Mouse (Mus musculus) layer of hippocampus, postnatal 25 days (tissue): ENCODE measurements at regions not wholly inside any gene's neighbourhood (a gene's known extent, or its start where the extent isn't known, plus 50 kb on each side); places are given as distances from the start of the nearest gene placed in this dataset.

Source experiments
- DNase-seq, 2 experiments: peaks; one replicate each; pipeline ENCODE4 v3.0.0; 2022; ENCODE audit warnings: mixed read lengths in 2 of 2, low spot score in 1 of 2; ENCODE audit errors: extremely low spot score in 1 of 2

DNA sequence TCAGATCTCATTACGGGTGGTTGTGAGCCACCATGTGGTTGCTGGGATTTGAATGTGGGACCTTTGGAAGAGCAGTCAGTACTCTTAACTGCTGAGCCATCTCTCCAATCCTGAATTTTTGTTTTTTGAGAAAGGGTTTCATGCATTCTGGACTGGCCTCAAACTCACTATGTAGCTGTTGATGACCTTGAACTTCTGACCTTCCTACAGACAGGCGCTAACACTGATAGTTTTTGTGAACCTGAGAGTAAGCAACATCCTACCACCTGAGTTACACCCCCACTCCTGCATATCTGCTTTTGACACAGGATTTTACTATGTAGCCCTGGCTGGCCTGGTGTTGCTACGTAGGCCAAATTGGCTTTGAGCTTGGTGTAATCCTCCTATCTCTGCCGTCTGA lies 308.8 kb upstream of the Klf3 start:
- no peak for DNase-seq

DNA sequence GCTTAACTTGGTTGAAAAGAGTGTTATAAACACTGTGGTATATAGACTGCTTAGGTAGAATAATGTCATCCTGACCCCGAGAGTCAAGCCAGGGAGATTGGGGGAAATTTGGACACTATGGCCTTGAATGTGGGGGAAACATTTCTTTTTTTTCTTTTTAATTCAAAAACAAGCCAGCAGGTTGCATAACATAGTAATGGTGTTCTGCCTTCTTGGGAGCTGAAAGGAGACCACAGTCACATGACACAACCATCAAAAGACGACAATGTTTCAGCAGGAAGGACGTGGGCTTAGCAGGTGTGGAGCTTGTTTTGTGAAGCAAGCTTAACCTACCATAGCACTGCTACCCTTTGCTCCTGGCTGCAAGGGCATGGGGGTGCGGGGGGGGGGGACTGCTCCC lies 306.3 kb upstream of the Klf3 start:
- DNase-seq = no peak

DNA sequence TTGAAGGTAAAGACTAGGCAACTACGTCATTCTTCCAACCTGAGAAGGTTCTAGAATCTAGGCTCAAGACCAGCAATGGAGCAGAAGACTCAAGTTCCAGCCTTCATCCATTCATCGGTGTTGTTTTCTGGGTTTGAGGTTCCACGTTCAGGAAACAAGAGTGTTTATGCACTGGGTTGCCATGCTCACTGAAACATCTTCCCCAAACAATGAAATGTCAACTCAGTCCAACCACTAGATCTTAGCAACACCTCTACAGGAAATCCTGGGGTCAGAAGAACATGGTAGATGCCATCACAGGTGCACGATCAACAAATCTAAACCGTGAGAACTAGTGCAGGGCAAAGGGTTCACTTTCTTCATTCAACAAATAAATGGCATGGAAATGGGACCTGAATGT lies 304.8 kb upstream of the Klf3 start:
- DNase-seq = no peak

DNA sequence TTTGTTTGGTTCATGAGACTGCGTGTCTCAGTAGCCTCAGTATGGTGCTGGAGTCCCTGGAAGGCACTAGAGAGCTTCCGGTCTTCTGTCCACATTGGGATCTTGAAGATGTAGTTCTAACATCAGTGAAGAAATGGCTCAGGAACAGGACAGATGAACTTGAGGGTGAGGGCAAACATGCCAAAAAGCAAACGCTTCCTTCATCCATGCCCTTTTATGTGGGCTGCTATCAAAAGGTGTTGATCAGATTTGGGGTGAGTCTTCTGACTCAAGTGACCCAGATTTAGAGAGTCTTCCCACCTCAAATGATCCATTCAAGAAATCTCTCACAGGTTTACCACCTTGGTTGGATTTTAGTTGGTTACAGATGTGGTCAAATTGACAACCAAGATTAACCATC lies 304.1 kb upstream of the Klf3 start:
- DNase-seq = no peak

DNA sequence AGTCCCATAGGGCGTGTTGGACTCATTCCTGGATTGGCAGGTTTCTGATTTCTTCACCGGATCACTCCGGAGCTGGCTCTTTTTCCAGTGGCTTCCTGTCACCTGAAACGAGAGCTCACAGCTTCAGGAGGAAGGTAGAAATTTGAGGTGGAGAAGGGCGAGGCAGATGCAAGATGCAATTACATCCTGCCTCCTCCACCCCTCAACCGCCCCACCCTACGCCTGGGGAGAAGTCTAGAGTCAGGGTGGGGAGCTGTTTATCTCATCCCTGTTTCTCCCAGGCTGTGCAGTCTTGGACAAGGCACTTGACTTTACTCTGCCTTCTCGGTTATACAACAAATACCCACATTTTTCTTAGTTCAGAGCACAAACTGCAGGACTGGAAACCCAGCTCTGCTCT lies 302.8 kb upstream of the Klf3 start:
- DNase-seq = no peak

DNA sequence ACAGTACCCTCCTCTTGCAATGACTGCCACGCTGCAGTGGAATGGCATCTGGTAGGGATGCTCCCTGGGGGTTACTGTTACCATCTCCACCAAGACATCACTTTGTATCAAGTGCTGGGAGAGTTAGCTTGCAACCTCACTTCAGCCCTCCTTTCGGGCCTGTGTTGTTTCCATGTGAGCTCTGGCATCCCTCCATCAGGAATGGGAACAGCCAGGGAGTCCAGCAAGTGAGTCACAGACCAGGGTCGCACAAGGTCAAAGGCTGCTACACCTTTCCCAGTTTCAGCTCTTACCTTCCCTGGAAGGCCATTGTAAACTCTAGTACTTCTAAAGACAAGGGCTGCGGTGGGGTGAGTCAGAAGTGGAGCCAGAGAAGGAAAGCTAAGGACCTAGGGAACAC lies 302.3 kb upstream of the Klf3 start:
- no peak for DNase-seq

DNA sequence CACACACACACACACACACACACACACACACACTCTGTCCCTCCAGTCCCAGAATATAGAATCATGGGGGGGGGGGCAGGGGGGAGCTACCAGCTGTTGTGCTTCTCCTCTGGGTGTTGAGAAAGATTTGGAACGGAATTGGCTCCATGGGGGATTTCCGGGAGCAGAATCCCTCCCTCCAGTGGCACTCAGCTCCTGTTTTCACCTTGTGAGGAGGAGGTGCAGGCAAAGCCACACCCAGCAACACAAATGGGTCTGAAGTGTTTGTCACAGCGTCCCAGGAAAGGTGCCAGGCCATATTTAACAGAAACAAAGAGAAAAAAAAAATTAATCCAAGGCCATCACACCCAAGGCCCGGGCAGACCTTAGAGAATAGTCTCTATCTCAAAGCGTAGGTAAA lies 301.4 kb upstream of the Klf3 start:
- no peak for DNase-seq

DNA sequence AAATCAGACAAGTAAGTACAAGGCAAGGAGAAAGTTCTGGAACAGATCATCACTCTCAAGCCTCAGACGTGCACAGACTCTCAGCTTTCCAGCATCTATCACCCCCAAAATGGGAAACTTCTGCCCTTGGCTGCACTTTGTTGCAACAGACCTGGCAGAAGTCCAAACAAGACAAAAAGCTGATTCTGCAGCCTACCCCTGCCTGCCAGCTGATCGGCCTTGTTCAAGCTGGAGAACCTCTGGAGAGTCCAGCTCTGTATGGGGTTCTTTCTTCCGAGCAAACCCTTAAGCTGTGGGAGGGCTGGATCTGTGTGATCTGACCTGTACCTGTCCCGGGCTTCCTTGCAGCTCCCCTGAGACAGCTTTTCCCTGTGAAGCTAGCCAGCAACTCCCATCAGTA lies 299.7 kb upstream of the Klf3 start:
- no peak for DNase-seq

DNA sequence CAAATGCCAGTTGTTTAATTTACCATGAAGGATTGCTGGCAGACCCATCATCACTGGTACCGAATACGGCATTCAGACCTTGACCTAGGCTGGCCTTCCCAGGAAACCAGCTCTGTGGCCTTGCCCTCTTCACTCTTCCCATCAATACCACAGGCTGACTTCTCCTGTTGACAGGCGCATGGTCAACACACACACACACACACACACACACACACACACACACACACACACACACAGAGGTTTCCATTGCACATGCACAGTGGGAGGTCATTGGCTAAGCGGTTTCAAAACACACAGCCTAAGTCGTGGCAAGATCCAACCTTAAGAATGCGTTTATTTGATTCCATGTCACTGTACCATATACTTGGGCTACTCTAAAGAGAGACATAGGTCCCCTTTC lies 298.7 kb upstream of the Klf3 start:
- no peak for DNase-seq

DNA sequence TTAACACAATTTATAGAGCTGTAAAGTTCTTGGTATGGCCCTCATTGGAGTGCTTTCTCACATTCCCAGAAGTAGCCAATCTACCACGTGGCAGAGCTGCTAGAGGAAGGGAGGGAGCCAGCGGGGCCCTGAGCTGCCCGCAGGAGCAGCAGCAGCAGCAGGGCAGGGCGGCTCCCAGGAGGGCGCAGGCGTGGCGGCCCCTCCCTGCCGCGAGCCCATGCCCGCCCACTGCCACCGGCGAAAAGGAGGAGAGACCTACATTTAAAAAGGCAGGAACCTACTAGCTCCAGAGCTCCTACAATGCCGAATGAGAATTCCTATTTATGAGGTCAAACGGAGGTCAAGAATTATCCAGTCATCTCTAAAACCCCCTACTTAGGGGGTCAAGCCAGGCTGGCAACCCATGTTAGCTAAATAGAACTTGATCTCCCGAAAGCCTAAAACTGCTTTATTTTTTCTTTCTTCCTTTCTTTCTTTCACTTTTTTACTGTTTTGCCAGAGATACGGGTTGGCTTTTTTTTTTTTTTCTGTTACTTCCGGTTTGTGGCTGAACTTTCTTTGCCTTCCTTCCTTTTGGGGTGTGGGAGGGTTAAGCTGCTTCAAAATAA lies 297.9 kb upstream of the Klf3 start:
- DNase-seq = peak in 1 of 2 experiments; percentile 19

DNA sequence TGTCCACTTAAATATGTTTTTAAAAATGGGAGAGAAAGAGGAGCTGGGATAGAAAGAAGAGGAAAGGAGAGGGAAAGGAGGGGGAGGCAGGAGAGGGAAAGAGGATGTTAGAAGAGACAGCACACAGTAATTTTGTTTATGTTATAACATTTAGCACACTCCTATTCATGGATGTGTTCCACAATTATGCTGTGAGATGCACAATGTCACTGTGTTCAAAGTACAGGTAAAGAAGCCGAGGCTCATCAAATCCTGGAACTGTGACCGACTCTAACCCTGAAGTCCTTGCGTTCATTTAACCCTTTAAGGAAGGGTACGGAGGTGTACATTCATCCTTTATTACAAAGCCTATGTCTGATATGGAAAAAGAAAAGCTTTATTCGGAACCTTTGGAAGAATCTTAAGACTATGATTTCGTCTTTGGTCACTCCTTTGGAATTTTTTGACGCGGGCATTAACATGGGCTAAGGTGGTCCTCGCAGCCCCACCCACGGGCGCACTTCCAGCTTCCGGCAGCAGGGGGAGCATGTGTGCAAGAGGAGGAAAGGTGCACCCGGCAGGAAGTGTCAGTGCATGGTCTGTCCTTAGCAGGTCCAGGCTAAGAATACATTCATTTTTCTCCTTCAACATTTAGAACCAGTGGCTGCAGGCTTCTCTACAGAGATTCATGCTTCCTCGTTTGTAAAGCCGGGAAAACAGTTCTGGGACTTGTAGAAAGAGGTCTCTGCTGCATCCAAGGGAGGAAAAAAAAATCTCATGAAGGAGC lies 297.2 kb upstream of the Klf3 start:
- peak; percentile 84 to 95 for DNase-seq

DNA sequence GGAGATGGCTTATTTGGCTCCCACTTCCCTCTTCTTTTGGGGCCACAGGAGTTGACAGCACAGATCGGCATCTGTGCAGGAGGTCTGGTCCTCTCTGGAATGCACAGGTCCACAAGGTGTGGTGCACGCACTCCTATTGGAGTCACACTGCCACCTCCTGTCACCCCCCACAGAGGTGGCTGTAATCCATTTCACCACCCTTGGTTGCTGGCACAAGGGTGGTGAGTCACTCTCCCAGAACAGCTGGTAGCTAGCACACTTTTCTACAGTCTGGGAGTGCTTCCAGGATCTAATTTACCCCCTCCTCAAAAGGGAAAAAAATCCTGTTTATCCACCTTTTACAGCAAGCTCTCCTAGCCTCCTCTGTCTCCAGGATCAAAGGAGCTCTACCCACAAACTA lies 294.6 kb upstream of the Klf3 start:
- DNase-seq = peak in 1 of 2 experiments; percentile 21

DNA sequence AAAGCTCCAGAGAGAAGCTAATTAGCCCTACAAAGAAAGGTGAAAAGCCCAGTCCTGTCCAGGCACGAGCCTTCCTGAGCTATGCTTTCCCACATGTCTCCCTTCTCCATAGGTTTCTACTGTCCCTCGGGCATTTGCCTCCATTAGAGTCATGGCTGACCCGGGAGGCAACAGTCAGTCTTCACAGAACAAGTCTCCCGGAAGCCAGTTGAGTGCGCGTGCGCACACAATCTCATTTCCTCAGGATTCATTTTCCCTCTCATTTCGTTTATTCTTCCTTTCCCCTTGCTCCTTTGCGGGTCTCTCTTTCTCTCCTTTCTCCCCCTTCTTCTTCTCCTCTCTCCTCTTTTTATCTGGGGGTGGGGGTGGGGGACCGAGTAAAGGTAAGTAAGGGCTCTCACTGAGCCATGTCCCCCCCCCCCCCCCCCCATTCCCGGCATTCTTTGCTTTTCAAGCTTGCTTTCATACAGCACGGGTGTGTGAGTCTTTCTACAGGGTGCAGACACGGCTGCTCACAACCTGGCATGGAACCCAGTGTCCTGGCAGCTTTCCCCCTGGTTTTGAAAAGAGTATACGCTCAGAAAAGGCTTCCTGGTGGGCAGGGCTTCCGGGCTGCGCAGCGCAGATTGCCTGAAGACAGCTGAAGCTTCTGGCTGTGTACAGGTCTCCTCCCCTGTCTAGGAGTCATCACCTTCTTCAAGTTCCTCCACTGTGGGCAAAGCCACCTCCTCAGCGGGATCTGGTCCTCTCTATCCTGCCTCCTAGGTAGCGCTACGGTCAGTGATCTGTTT lies 289.8 kb upstream of the Klf3 start:
- peak; percentile 54 to 68 for DNase-seq

DNA sequence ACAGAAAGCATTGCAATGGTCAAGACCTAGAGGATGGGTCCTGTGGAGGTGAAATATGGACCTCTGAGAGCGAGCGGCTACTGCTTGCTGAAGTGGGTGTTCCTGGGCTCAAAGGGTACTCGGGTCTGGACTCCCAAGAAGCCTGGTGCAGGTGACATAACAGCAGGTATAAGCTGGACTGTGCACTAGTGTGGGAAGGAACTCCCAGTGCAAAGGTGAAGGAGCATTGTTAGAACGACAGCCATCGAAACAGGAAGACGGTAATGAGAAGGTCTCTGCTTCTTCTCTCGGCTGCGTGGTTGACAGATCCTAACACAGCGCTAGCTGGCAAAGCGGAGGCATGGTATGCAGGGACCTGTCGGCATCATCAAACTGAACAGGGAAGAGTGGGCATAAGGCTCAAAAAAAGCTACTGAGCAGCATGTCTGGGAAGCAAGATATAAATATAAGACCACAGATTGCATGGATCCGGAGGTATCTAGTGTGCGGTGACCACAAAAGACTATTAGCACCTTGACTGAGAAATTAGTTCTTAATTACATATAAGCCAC lies 287.0 kb upstream of the Klf3 start:
- DNase-seq = no peak

DNA sequence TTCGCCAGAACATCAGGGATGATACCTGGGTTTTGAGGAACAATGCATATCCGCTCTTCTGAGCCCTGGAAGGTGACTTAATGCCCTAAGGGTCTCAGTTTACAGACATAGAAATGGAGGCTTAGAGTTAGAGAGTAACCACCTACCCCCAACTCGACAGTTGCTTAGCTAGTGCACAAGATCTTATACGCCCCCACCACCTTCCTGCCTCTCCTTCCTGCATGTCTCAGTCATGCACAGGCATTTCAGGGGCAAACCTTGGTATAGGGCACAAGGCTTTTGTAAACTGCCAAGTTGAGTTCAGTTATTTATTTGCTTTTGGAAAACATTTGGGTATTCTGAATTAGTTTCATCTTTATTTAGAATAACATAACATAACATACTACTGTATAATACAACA lies 285.9 kb upstream of the Klf3 start:
- DNase-seq = no peak

DNA sequence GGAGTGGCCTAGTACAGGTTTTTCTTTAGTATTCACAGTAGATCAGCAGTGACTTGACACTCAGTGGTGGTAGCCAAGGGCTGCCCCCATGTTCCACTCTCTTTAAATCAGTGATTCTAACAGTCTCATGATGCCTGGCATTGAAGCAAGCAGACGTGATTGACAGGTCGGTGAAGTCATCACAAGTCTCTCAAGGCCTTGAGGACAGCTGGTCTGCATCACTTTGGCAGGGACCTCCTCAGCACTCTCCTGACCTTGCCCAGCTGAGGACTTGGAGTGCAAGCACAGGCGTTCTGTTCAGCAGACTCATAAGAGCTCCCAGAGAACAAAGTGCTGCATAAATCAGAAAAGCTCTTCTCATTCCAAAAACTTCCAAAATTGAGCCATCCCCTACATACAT lies 285.4 kb upstream of the Klf3 start:
- no peak for DNase-seq

DNA sequence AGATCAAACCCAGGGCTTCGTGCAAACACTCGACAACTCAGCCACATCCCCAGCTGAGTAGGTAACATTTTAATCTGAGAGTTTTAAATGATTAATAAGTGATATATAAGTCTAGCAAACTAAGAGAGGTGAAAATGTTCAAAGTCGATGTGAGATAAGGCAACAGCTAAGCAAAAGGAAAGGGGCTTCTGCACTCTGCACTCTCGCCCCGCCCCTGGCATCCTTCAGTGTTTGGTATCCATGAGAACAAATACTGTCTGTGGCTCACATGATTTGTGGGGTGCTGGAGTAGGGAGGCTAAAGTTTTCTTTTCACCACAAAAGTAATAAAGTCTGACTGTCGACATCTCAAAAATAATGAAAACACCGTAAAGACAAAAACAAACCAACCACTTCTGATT lies 284.2 kb upstream of the Klf3 start:
- no peak for DNase-seq

DNA sequence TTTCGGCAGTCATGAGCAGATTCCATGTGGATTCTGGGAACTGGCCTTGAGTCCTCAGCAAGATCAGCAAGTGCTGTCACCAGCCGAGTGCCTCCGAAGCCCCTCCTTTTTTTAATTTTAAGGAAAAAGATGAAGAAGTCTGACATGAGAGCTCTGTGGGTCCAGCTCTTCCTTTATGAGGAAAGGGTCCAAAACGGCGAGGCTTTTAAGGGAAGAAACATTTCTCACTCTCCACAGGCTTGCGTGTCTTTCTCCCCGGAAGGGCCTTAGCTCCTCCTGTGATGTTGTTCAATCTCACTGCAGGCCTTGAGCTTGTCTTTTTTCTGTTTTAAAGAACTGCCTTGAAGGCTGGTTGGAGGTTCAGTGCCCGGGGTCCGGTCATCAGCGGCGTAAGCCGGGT lies 283.5 kb upstream of the Klf3 start:
- no peak for DNase-seq

DNA sequence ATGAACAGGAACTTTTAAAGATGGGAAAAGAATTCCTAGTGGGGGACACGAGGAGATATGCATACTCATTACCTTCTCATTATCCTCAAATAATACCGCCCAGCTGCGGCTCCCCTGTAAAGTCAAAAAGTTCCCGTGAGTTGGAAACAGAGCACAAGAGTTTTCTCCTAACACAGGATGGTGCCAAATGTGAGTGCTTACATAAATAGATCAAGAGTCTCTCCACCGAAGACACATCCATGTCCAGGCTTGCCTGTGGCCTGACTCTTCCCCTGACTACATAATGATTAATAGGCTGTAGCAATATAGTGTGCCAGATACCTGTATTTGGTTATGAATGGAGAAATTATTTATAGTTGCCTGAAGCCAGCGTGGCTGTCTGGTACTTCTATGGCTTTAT lies 281.8 kb upstream of the Klf3 start:
- DNase-seq = no peak

DNA sequence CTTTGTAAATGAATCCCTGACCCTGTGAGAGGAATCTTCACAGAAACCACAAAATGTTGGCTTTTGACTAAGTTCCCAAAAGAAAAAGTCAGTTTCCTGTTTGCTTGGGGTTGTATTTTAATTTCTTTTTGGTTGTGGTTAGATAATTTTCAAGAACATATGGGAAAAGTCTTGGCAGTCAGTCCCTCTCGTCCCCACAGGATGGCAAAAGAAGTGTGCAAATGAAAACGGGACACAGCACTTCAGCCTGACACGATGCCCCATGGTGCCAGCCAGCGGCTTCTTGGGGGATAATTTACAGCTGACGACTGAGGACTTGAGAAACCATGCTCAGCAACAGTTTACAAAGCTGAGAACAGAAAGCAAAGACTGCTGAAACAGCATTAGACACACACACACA lies 281.2 kb upstream of the Klf3 start:
- no peak for DNase-seq

DNA sequence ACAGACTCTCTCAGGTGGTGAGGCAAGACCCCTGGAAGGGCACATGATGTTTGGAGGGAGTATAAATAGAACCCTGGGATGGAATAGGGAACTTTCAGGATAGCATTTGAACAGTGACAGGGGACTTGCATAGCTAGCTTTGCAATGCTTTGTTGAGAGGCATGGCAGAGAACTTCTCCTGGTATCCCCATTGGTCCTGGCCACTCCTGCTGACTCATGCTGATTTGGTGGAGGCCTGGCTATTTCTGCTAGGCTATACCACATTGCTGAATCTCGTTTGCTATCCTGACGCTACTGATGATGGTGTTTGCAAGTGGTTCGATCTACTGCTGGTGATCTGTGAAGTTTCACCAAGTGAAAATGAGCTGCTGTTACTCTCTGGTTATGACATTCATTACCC lies 276.7 kb upstream of the Klf3 start:
- no peak for DNase-seq
